Mouse (Mus musculus) embryonic fibroblast, embryonic 13.5 days (primary cell): ENCODE measurements around the gene Mettl24. TPM values are rescaled to one million over a fixed set of nuclear protein-coding genes. Genes with fewer than 3 reads are reported as not detected.
"Not testable (repeated sequence)": the region's sequence is repeated elsewhere in the genome, so short reads cannot be mapped to it uniquely, and the experiment has no call there.

Source experiments
- H3K27ac ChIP-seq: 2 replicates; pipeline ENCODE4 v1.5.1; 2012; ENCODE audit warnings: low read length, control low read depth, inconsistent platforms; ENCODE audit not compliant: insufficient read depth
- H3K4me1 ChIP-seq: 2 replicates; pipeline ENCODE4 v1.6.1; 2011; ENCODE audit warnings: low read length; ENCODE audit not compliant: control insufficient read depth, insufficient read depth
- H3K4me3 ChIP-seq: 2 replicates; pipeline ENCODE4 v1.5.1; 2011; ENCODE audit warnings: mild to moderate bottlenecking, control low read depth, low read length; ENCODE audit not compliant: insufficient read depth
- CTCF ChIP-seq: IDR thresholded peaks from 2 replicates; pipeline ENCODE4 v1.5.1; 2011; ENCODE audit warnings: mild to moderate bottlenecking, control low read depth, low read length, moderate library complexity, borderline replicate concordance; ENCODE audit not compliant: insufficient read depth
- POLR2A ChIP-seq: IDR thresholded peaks from 2 replicates; pipeline ENCODE4 v1.6.1; 2011; ENCODE audit warnings: low read depth, mild to moderate bottlenecking, control low read depth, low read length, moderate library complexity
- polyA plus RNA-seq: library from polyadenylated mRNA; stranded (reverse); fragments of >200 nt; gene quantifications from 2 replicates; pipeline ENCODE4 v1.2.4, GENCODE M21; 2011; ENCODE audit warnings: low read depth; ENCODE audit not compliant: missing spikeins, insufficient read length

Mettl24 gene
- polyA plus RNA-seq, 1 experiment = 0.68 TPM

- Histone ChIP-seq H3K4me1 (peaks cover 4% of the 10 kb centered on the region; the same call in 1 of the 2 replicates), H3K4me3 (no peak overlapping the region), H3K27ac (no peak overlapping the region)
- TF ChIP-seq POLR2A = no peak
Observed at GRCm38 (mm10) chr10:40726989-40727388, 43.9 kb downstream of the Mettl24 start.

DNA sequence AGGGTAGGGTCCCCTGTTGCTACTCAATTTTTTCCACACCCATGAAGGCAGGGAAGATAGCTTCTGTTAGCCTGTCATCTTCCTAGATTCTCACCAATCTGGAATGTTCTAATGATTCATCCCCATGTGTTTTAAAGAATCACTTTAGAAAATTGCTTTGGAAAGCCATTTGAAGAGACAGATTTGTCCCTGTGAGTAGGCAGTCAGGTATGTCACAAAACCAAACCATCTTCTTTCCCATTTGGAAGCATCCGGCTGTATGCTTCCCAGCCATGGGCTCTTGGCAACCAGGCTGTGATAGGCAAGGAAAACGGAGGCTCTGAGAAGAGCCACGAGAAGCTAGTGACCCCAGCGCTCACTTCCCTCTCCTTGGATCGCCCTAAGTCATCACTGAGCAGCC is 47.1 kb downstream of the Mettl24 start:
- Histone ChIP-seq H3K4me1 (peaks cover 4% of the 10 kb centered on the region; the same call in 1 of the 2 replicates), H3K4me3 (no peak overlapping the region), H3K27ac (peak overlapping the region; percentile 15; the same call in 1 of the 2 replicates)
- TF ChIP-seq CTCF (no peak), POLR2A (no peak)

DNA sequence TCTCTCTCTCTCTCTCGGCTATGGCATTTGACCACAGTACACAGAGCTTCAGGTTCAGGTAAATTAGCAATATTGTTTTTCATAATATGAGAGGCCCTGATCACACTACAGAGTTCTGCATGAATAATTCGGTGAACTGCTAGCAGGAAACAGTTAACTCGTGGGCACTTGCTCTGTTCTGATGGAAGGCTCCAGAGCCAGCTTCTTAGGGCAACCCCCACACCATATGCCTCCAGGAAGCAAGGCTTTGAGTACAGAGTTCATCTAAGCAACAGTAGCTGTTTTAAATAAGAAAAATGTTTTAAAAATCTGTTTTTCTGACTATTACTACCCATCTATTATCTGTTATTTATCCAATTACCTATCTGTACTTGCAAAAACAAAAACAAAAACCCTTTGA is 50.2 kb downstream of the Mettl24 start:
- Histone ChIP-seq H3K4me3 (no peak overlapping the region), H3K27ac (no peak overlapping the region), H3K4me1 (peaks cover 9% of the 10 kb centered on the region)
- TF ChIP-seq CTCF (no peak), POLR2A (no peak)

GRCm38 (mm10) chr10:40736172-40736571 is 53.1 kb downstream of the Mettl24 start:
- H3K4me3 ChIP-seq = no peak overlapping the region
- peaks cover 7% of the 10 kb centered on the region; the same call in 1 of the 2 replicates for H3K4me1 ChIP-seq
- TF ChIP-seq POLR2A = no peak
- no peak overlapping the region for H3K27ac ChIP-seq

- TF ChIP-seq POLR2A (no peak), CTCF (no peak)
- no peak overlapping the region for H3K4me3 ChIP-seq
- peaks cover 7% of the 10 kb centered on the region; the same call in 1 of the 2 replicates for H3K4me1 ChIP-seq
Observed at GRCm38 (mm10) chr10:40737274-40738112, 54.4 kb downstream of the Mettl24 start.

GRCm38 (mm10) chr10:40740696-40741095 is 57.6 kb downstream of the Mettl24 start:
- Histone ChIP-seq H3K27ac (no peak overlapping the region), H3K4me3 (no peak overlapping the region), H3K4me1 (peaks cover 7% of the 10 kb centered on the region; the same call in 1 of the 2 replicates)
- no peak for TF ChIP-seq POLR2A
- TF ChIP-seq CTCF = no peak

More at GRCm38 (mm10) chr10:40737274-40738112, 54.4 kb downstream of the Mettl24 start:
- H3K27ac ChIP-seq = no peak overlapping the region

DNA sequence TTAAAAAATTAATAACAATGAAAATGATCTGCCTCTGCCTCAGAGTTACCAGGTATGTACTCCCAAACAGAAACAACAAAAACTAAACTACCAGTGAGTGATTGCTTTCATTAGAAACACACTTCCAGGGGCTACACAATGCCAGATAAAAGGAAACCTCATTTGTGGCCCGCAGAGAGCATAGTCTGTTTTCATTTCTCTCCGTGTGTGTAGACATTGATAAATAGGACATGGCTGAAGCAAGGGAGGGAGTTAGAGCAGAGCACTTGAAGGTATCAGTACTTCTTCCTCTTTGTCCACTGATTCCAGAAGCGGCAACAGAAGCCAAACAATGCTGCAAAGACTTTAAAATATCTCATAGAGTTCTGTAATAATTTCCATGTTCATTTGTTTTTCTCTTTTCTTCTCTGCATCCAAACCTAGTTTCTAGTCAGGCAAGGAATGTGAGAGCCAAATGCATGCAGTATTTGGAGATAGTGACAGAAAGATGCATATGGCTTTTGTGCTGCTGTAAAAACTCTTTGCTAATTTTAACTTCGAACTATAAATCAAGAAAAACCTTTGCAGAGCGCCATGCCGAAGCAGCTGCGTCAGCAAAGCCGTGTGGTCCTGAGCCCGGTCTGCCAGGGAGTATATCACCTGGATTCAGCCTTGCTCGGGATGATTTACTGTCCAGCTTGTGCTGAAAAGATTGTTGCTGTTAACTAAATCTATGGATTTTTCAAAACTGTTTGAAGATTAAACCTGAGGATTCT is 67.4 kb downstream of the Mettl24 start:
- TF ChIP-seq POLR2A (no peak), CTCF (no peak)
- no peaks in the 10 kb centered on the region for H3K4me1 ChIP-seq
- H3K4me3 ChIP-seq = no peak overlapping the region
- H3K27ac ChIP-seq = no peak overlapping the region

- no peaks in the 10 kb centered on the region for H3K4me1 ChIP-seq
- TF ChIP-seq POLR2A = no peak
- no peak for TF ChIP-seq CTCF
- H3K27ac ChIP-seq = no peak overlapping the region
- no peak overlapping the region for H3K4me3 ChIP-seq
Observed at GRCm38 (mm10) chr10:40751157-40751556, 68.1 kb downstream of the Mettl24 start.

GRCm38 (mm10) chr10:40753036-40753435 is 70.0 kb downstream of the Mettl24 start:
- no peak for TF ChIP-seq CTCF
- no peak for TF ChIP-seq POLR2A
- no peak overlapping the region for H3K27ac ChIP-seq
- H3K4me3 ChIP-seq = no peak overlapping the region
- no peaks in the 10 kb centered on the region for H3K4me1 ChIP-seq

GRCm38 (mm10) chr10:40758171-40759010 is 75.3 kb downstream of the Mettl24 start:
- H3K4me1 ChIP-seq = peaks cover 2% of the 10 kb centered on the region; the same call in 1 of the 2 replicates
- peak overlapping the region; percentile 86 for H3K27ac ChIP-seq
- H3K4me3 ChIP-seq = no peak overlapping the region
- no peak; the same call in 1 of the 2 replicates for TF ChIP-seq POLR2A
- TF ChIP-seq CTCF = no peak

DNA sequence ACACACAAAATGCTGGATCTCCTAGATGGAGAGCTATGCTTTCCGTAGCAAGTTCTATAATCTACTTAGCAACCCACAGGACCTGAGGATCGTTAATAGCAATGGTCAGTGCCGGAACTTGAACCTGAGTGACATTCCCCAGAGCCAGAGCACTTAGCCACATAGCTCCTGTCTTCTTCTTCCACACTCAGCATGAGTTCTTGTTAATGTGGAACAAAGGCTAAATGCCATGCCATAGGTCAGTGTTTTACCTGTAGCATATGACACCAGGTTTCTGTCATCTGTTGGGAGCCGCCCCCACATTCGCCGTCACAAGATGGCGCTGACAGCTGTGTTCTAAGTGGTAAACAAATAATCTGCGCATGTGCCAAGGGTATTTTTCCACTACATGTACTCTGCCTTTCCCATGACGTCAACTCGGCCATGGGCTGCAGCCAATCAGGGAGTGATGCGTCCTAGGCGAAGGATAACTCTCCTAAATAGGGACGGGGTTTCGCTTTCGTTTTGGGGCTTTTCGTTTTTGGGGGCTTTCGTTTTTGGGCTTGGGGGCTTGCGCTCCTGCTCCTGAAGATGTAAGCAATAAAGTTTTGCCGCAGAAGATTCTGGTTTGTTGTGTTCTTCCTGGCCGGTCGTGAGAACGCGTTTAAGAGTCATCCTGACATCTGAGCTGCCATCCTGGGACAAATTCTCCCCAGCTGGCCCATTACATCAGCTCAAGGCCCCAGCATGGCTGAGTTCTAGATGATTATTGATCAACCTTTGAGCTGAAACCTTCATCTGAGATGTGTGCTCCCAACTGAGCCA is 76.5 kb downstream of the Mettl24 start:
- H3K27ac ChIP-seq, H3K4me1 ChIP-seq, H3K4me3 ChIP-seq: not testable (repeated sequence)
